Mouse (Mus musculus) forebrain, embryonic 10.5 days (tissue): ENCODE measurements at regions not wholly inside any gene's neighbourhood (a gene's known extent, or its start where the extent isn't known, plus 50 kb on each side); places are given as distances from the start of the nearest gene placed in this dataset.

Experiments
- DNase-seq: peaks from one replicate; pipeline ENCODE4 v3.0.0-alpha.2; 2017; ENCODE audit warnings: low spot score; ENCODE audit errors: extremely low spot score
- H3K27ac ChIP-seq: fragments of 300-500 bp; sonication (generic); 2 replicates; pipeline ENCODE4 v1.5.1; 2016; ENCODE audit warnings: mild to moderate bottlenecking
- H3K27me3 ChIP-seq: fragments of 300-500 bp; sonication (generic); 2 replicates; pipeline ENCODE4 v1.6.1; 2016; ENCODE audit warnings: mild to moderate bottlenecking; ENCODE audit not compliant: poor library complexity, severe bottlenecking
- H3K36me3 ChIP-seq: fragments of 300-500 bp; sonication (generic); replicated peaks from 2 replicates; pipeline ENCODE4 v1.6.1; 2016; ENCODE audit warnings: mild to moderate bottlenecking, moderate library complexity
- H3K4me1 ChIP-seq: fragments of 300-500 bp; sonication (generic); 2 replicates; pipeline ENCODE4 v1.6.1; 2016
- H3K4me3 ChIP-seq: fragments of 300-500 bp; sonication (generic); 2 replicates; pipeline ENCODE4 v1.5.1; 2016; ENCODE audit warnings: mild to moderate bottlenecking, moderate library complexity
- H3K9me3 ChIP-seq: fragments of 300-500 bp; sonication (generic); 2 replicates; pipeline ENCODE4 v1.6.1; 2016; ENCODE audit warnings: mild to moderate bottlenecking, moderate library complexity
- WGBS: fragments of 180-500 bp; shearing (Covaris S2); methylation state at CpG from one replicate; pipeline ENCODE4 v1.1.7; 2016; 5-methylcytosine and 5-hydroxymethylcytosine counted together

DNA sequence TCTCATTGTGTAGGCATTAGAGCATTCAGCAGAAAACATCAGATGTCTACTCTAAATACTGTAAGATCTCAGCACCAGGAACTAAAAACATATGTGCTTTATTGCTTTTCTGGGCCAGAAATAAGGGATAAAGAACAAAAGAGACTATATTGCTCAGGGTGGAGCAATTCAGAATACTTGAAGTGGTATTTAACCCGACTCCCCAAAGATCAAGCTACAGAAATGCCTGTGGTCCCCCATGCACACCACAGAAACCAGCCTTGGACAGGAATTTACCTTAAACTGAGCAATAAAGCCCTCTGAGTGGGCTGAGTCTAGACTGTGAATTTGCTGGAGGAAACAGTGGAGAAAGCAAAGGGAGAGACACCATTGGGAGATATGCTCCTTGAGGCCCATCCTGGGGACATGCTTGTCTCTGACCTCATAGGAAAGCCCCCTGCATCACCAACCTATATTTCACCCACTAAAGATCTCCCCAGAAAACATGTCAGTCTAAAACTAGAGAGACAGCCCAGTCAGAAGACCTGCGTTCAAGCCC lies 197.3 kb upstream of the 4930412O13Rik start:
- Histone ChIP-seq H3K36me3 (no peaks in the 10 kb centered on the region), H3K27me3 (no peaks in the 10 kb centered on the region), H3K9me3 (no peaks in the 10 kb centered on the region), H3K4me1 (no peaks in the 10 kb centered on the region), H3K27ac (no peak overlapping the region), H3K4me3 (no peak overlapping the region)
- WGBS: 89% methylated on average over 2 of the region's 2 CpGs
- no peak for DNase-seq

DNA sequence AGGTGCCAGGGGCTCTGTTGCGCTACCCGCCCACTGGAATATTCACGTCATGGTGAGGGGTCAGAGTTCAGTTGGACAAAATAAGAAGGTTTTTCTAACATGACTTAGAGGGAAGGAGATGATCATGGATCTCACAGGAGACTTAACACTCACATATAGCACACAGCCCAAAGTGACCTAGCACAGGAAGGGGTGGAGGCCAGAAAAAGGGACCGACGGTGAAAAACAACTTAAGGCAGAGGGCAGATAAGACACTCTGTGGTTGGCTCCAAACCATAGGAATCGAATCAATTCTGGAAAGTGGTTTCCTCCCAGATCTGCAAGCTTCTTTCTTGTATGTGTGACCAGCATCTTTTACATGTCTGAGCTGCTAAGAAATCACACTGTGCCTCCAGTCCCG lies 192.9 kb upstream of the 4930412O13Rik start:
- no peak for DNase-seq
- Histone ChIP-seq H3K36me3 (no peaks in the 10 kb centered on the region), H3K27me3 (no peaks in the 10 kb centered on the region), H3K4me3 (no peak overlapping the region), H3K4me1 (no peaks in the 10 kb centered on the region), H3K27ac (no peak overlapping the region), H3K9me3 (no peaks in the 10 kb centered on the region)
- WGBS: 91% methylated on average over 7 of the region's 7 CpGs

DNA sequence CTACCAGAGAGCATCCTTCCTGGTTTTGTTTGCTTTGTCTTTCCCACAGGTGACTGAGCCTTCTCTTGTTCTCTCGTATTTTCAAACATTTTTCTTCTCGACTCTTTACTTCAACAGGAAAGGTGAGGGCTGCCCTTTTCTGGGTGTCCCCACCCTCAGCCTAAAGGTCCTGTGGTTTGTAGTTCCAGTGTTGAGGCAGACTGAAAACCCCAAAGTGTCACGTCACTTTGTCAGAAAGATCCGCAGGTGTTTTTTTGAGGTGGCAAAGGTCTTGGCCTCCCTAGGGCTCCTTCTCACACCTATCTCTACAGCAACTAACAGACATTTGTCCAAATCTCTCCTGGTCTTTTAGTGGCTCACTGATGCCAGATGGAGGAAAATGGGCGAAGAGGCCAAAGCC lies 191.5 kb upstream of the 4930412O13Rik start:
- Histone ChIP-seq H3K4me1 (no peaks in the 10 kb centered on the region), H3K9me3 (no peaks in the 10 kb centered on the region), H3K36me3 (no peaks in the 10 kb centered on the region), H3K27ac (no peak overlapping the region), H3K27me3 (no peaks in the 10 kb centered on the region), H3K4me3 (no peak overlapping the region)
- DNase-seq: no peak
- WGBS: 86% methylated on average over 5 of the region's 5 CpGs

DNA sequence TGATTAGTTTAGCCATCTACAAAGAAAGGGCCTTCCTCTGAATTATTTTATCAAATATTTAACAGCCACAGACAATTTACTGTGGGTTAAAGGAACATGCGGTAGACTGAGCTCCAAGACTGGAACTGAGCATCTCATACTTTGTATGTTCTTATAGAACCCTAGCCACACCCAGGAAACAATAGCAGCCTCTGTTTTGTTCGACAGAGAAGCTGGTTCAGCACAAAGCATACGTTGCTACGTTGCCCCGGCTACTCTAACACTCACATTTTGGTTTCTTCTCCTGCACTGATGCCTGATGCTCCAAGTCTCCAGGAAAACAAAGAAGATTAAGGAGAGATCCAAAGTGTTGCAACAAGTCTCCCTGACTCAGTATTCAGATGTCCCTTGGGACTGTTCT lies 189.5 kb upstream of the 4930412O13Rik start:
- H3K4me1 ChIP-seq: no peaks in the 10 kb centered on the region
- no peaks in the 10 kb centered on the region for H3K36me3 ChIP-seq
- H3K27ac ChIP-seq: no peak overlapping the region
- H3K4me3 ChIP-seq: no peak overlapping the region
- no peaks in the 10 kb centered on the region for H3K9me3 ChIP-seq
- H3K27me3 ChIP-seq: no peaks in the 10 kb centered on the region
- WGBS: 83% methylated on average over 5 of the region's 5 CpGs
- no peak for DNase-seq

DNA sequence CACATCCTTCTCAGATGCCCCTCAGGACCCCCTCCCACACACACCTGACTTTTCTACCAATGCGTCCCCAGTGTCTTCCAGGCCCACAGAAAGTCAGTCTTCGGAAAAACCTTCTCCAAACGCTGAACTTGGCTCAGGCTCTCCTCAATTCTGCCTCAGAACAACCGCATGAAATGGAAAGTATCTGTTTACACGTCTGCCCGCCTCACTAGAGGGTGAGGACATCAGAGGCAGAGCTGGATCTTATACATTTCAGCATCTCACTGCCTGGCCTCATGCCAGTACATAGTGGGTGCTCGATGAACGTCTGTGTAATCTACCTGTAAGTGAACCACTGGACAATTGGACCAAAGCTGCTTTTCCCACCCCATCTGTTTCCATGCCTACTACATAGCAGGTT lies 189.1 kb upstream of the 4930412O13Rik start:
- WGBS: 88% methylated on average over 8 of the region's 8 CpGs
- Histone ChIP-seq H3K4me3 (no peak overlapping the region), H3K27me3 (no peaks in the 10 kb centered on the region), H3K9me3 (no peaks in the 10 kb centered on the region), H3K36me3 (no peaks in the 10 kb centered on the region), H3K4me1 (no peaks in the 10 kb centered on the region), H3K27ac (no peak overlapping the region)
- DNase-seq: no peak

DNA sequence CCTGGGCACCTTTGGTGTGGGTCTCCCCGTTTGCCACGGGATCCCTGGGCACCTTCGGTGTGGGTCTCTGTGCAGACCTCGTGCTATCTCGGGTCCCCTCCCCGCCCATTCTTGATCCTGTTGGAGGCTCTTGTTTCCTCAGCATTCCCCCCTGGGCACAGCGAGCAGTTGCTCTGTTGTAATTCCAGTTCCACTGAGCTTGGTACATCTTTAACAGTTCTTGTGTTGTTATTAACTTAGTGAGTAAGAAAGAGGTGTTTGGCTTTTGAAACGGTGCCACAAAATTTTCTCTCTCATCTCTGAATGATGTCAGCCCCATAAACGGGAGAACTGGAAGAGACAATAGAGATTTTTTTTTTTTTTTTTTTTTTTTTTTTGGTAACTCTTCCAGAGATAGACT lies 187.7 kb upstream of the 4930412O13Rik start:
- WGBS: 78% methylated on average over 9 of the region's 9 CpGs
- Histone ChIP-seq H3K27me3 (no peaks in the 10 kb centered on the region), H3K9me3 (no peaks in the 10 kb centered on the region), H3K36me3 (no peaks in the 10 kb centered on the region), H3K4me3 (no peak overlapping the region), H3K4me1 (no peaks in the 10 kb centered on the region), H3K27ac (no peak overlapping the region)
- DNase-seq: no peak

DNA sequence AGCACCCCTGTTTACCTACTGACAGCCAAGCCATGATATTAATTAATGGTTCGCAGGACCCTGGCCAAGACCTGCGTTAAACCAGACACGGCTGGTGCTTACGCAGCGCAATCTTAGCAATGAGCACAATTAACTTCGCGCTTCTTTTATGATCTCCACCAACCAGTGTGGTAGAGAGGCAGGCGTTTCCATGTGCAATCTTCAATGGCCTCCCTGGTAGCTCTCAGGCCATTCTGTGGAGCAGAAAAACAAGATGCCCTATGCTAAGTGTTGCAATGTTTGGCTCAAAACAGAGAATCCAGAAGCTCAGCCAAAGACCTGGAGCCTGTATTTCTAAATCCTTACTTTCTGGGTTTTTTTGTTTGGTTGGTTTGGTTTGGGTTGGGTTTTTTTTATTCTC lies 186.9 kb upstream of the 4930412O13Rik start:
- 92% methylated on average over 8 of the region's 8 CpGs for WGBS
- Histone ChIP-seq H3K4me1 (no peaks in the 10 kb centered on the region), H3K27ac (no peak overlapping the region), H3K27me3 (no peaks in the 10 kb centered on the region), H3K9me3 (no peaks in the 10 kb centered on the region), H3K36me3 (no peaks in the 10 kb centered on the region), H3K4me3 (no peak overlapping the region)
- DNase-seq: no peak

DNA sequence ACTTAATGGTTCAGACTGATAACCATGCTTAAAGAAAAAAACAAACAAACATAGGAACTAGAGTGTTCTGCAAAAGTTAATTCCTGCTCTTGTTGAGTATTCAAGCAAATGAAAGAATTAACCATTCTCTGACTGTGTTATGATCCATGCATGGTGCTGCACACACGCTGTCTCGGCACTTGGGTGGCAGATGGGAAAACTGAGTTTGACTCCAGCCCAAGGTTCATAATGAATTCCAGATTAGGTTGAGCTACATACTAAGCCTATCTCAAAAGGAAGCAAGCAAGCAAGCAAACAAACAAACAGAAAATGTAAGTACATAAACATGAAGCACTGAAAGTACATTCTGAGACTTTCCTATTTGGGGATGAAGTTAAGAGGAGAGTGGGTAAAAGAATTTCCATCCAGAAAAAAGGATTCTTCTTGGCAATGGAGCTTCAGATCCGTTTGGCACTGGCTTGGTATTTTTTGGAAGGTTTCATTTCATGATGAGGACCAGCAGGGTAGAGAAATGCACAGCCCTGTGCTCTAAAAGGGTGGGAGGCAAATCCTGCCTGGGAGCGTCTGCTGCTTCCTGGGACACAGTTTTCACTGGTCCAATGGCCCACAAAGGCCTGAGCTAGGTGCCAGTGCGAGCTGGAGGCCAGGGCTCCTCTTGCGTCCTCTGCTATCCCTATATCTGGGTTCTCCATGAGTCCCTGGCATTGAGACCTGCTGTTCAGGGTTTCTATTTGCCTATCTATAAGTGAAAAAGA lies 183.3 kb upstream of the 4930412O13Rik start:
- 80% methylated on average over 6 of the region's 6 CpGs for WGBS
- Histone ChIP-seq H3K4me3 (no peak overlapping the region), H3K27me3 (no peaks in the 10 kb centered on the region), H3K4me1 (no peaks in the 10 kb centered on the region), H3K27ac (no peak overlapping the region), H3K36me3 (no peaks in the 10 kb centered on the region), H3K9me3 (no peaks in the 10 kb centered on the region)
- DNase-seq: no peak

DNA sequence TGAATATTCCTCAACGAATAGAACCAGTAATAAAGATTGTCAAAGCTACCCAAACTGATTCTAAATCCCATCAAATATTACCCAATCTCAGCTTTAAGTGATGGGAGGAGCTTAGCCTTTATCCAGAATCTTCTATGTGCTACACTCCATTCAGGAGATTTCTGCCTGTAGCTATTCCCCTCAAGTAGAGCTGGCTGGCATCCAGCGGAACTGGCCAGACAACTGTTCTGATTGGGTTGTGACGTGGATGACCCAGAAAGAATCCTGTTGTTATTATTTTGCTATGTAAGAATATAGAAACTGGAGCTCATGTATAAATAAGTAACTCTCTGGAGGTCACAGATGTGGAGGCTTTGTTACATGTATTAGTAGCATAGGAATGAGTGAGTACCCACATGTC lies 176.8 kb upstream of the 4930412O13Rik start:
- 83% methylated on average over 3 of the region's 3 CpGs for WGBS
- DNase-seq: no peak

DNA sequence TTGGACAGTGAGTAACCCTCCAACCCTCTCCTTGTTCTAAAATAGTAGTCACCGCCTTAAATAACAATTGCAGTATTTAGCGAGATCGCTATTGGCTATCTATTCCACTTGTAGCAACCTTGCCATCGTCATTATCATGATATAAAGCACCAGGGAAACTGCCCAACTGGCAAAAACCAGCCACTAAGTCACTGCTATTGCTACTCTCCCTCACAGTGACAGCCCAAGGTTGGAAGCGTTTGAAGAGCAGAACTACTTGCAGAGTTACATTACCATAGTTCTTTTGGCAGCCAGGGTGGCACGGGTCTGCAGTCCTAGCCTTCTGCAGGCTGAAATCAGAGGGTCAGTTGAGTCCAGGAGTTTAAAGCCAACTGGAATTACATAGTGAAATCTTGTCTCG lies 171.6 kb upstream of the 4930412O13Rik start:
- Histone ChIP-seq H3K4me1 (no peaks in the 10 kb centered on the region), H3K9me3 (no peaks in the 10 kb centered on the region), H3K27me3 (no peaks in the 10 kb centered on the region), H3K36me3 (no peaks in the 10 kb centered on the region), H3K27ac (no peak overlapping the region), H3K4me3 (no peak overlapping the region)
- WGBS: 86% methylated on average over 7 of the region's 7 CpGs
- DNase-seq: no peak

More for the DNA sequence above, 176.8 kb upstream of the 4930412O13Rik start:
- Histone ChIP-seq H3K9me3 (no peaks in the 10 kb centered on the region), H3K36me3 (no peaks in the 10 kb centered on the region), H3K4me1 (no peaks in the 10 kb centered on the region), H3K27ac (no peak overlapping the region), H3K4me3 (no peak overlapping the region), H3K27me3 (no peaks in the 10 kb centered on the region)

DNA sequence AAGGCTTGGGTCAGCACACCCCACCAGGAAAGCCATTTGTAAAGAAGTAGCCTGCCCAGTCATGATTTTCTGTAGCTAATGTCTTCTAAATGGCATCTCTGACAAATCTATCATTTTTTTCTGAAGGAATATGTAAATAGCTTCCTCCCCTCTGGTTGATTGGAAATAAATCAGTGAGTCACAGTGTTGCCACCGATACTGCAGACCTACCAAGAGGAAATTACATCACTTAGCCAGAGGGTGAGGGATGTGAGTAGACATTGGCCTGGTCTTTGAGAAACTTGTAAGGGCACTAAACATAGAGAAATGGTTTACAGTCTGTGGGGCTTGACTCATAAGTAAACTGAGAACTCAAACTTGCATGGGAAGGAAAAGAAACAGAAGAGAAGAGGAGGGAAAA lies 163.1 kb upstream of the 4930412O13Rik start:
- Histone ChIP-seq H3K4me1 (no peaks in the 10 kb centered on the region), H3K4me3 (no peak overlapping the region), H3K9me3 (no peaks in the 10 kb centered on the region), H3K27ac (no peak overlapping the region), H3K36me3 (no peaks in the 10 kb centered on the region), H3K27me3 (no peaks in the 10 kb centered on the region)
- WGBS: 83% methylated on average over 1 of the region's 1 CpGs
- no peak for DNase-seq

DNA sequence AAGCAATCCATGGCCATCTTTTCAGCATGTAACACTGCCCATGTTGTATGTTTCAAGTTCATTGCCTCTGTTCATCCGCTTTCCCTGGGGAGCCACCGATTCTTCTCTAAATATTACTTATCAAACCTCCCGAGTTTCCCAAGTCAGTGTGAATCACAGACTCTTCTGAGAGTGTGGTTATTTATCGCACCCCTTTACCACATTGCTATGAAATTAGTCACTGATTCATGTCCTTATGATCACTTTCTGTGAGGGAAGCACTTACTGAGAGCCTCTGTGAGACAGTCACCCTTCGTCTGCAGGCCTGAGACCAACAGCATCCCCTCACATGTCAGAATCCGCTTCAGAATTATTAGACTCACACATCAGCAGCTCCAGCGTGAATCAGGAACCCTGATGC lies 147.8 kb upstream of the 4930412O13Rik start:
- no peak for DNase-seq
- Histone ChIP-seq H3K36me3 (no peaks in the 10 kb centered on the region), H3K27me3 (no peaks in the 10 kb centered on the region), H3K4me1 (no peaks in the 10 kb centered on the region), H3K9me3 (no peaks in the 10 kb centered on the region), H3K27ac (no peak overlapping the region), H3K4me3 (no peak overlapping the region)
- WGBS: 90% methylated on average over 7 of the region's 7 CpGs

DNA sequence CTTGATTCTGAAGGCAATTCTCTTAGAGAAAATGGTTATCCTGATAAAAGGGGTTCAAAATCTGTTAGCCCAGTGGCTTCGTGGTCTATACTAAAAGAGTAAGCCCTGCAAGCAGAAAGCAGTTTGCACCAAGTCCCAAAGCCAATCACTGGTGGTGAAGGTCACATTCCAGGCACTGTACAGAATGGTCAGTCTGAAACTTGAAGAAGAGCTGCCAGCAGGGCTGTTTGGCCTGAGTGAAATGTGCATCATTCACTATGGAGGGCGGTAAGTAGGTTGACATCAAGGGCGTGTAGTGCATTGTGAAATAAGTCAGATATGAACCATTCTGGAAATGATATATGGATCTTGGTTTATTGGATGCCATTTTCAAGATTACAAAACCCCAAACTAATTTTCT lies 136.9 kb upstream of the 4930412O13Rik start:
- H3K4me3 ChIP-seq: no peak overlapping the region
- H3K36me3 ChIP-seq: no peaks in the 10 kb centered on the region
- no peaks in the 10 kb centered on the region for H3K4me1 ChIP-seq
- H3K27me3 ChIP-seq: no peaks in the 10 kb centered on the region
- H3K9me3 ChIP-seq: 0 out of 2 replicates have a peak, but pooled peaks cover 6% of the 10 kb centered on the region
- WGBS: 86% methylated on average over 3 of the region's 3 CpGs
- H3K27ac ChIP-seq: no peak overlapping the region
- DNase-seq: no peak
